Comparison of ENCODE assay signal across 20 mouse cellular contexts in the genomic region with DNA sequence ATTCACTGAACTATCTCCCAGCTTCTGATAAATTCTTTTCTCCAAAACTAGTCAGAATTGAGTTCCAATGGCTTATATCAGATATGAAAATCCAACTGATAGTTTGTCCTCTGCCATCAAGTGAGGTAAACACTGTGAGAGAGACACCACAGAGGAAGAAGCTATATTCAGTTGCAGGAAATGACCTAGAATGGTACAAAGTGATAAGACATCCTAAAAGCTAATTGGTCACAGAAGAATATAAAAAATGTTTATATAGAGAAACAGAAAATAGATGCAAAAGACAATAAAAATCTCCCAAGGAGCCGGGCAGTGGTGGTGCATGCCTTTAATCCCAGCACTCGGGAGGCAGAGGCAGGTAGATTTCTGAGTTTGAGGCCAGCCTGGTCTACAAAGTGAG. TPM values are rescaled to one million over a fixed set of nuclear protein-coding genes. Genes with fewer than 3 reads are reported as not detected.
DNase-seq lines count a peak whose midpoint lies in the region; ATAC-seq and TF ChIP-seq lines count a peak whose summit lies in the region.
"Had no signal": no experiment of that assay in that cellular context is flagged by ENCODE, and none has a peak within 500 bp of the region (broad histone marks: within the 10 kb centered on the region; RNA-seq: fewer than 3 reads in every experiment).

No protein-coding gene starts in this region.

- H3K4me3 ChIP-seq in MEL (ENCODE audit: control insufficient read depth in 1 of 2, insufficient read depth in 1 of 2, low read depth in 2 of 2, low read length in 2 of 2): peak overlapping the region; percentile 14 to 24
- no peak overlapping the region for H3K4me3 ChIP-seq in gastrocnemius, adult 2 months
- H3K4me3 ChIP-seq: embryonic facial prominence, embryonic 10.5 days; embryonic facial prominence, embryonic 12.5 days; forebrain, embryonic 13.5 days; forebrain, embryonic 15.5 days had no signal

- no peaks in the 10 kb centered on the region for H3K27me3 ChIP-seq in MEL (ENCODE audit: control insufficient read depth in 1 of 2, insufficient read depth in 2 of 2, low read length in 2 of 2)
- H3K27me3 ChIP-seq: embryonic facial prominence, embryonic 12.5 days; forebrain, embryonic 13.5 days; forebrain, embryonic 15.5 days had no signal

- no peaks in the 10 kb centered on the region for H3K9me3 ChIP-seq in MEL (replicated peaks; ENCODE audit: insufficient read depth, low read length)
- H3K9me3 ChIP-seq: embryonic facial prominence, embryonic 10.5 days; embryonic facial prominence, embryonic 12.5 days; forebrain, embryonic 13.5 days; forebrain, embryonic 15.5 days had no signal

- DNase-seq in 416B (ENCODE audit: low read depth): peak; percentile 80
- DNase-seq in MEL (ENCODE audit: low read depth, low spot score): peak; percentile 72
- no peak for DNase-seq in gastrocnemius, adult 2 months
- no peak for DNase-seq in thymus, postnatal 36 days
- no peak for DNase-seq in B cell, adult 2 months
- DNase-seq: adrenal gland, adult 2 months; adrenal gland, postnatal 10 days; adrenal gland, postnatal 25 days; cerebellum, adult 11 months; cerebellum, adult 18-20 months; cerebellum, adult 8-10 months; cerebellum, adult 9-11 months; cerebellum, postnatal 14 days; cerebellum, postnatal 36 days; forebrain, postnatal 0 days had no signal

- H3K27ac ChIP-seq in MEL (ENCODE audit: control insufficient read depth, low read depth, low read length): peak overlapping the region; percentile 91
- no peak overlapping the region for H3K27ac ChIP-seq in gastrocnemius, adult 2 months
- H3K27ac ChIP-seq: embryonic facial prominence, embryonic 10.5 days; embryonic facial prominence, embryonic 12.5 days; forebrain, embryonic 13.5 days; forebrain, embryonic 15.5 days had no signal

- peaks cover 15 to 32% of the 10 kb centered on the region in 2 experiments for H3K4me1 ChIP-seq in MEL (ENCODE audit: control insufficient read depth in 1 of 2, insufficient read depth in 2 of 2, low read length in 2 of 2)
- H3K4me1 ChIP-seq: embryonic facial prominence, embryonic 12.5 days; forebrain, embryonic 13.5 days; forebrain, embryonic 15.5 days had no signal

- no peaks in the 10 kb centered on the region for H3K79me2 ChIP-seq in MEL (ENCODE audit: control insufficient read depth, insufficient read depth, low read length, poor library complexity)

- no peak for TF ChIP-seq RAD21 in MEL (IDR thresholded peaks at IDR 0.05; ENCODE audit: low read depth, low read length)

- H3K36me3 ChIP-seq in MEL (ENCODE audit: control insufficient read depth in 1 of 2, insufficient read depth in 2 of 2, low read length in 2 of 2): peaks cover 0 to 32% of the 10 kb centered on the region in 2 experiments; a peak in 2 of 4 replicates
- H3K36me3 ChIP-seq: embryonic facial prominence, embryonic 10.5 days; embryonic facial prominence, embryonic 12.5 days; forebrain, embryonic 15.5 days had no signal

- ATAC-seq in common myeloid progenitor, adult 5-6 weeks (replicated peaks; ENCODE audit: low read depth, poor library complexity, severe bottlenecking): peak; percentile 58
- ATAC-seq: forebrain, embryonic 13.5 days; forebrain, embryonic 15.5 days; forebrain, postnatal 0 days had no signal

- no peak for TF ChIP-seq CTCF in MEL (IDR thresholded peaks at IDR 0.05 in 2 of 3, conservative IDR thresholded peaks at IDR 0.05 in 1 of 3; ENCODE audit: control insufficient read depth in 1 of 3, insufficient read depth in 1 of 3, low read depth in 2 of 3, low read length in 3 of 3, poor library complexity in 1 of 3, severe bottlenecking in 1 of 3)
- no peak for TF ChIP-seq CTCF in gastrocnemius, adult 2 months (IDR thresholded peaks at IDR 0.05)

- intact Hi-C loops in gastrocnemius, adult 2 months (cut with DNase I): no loop called here

- no peak; a peak in 1 of 4 replicates for TF ChIP-seq POLR2A in MEL (IDR thresholded peaks at IDR 0.05; ENCODE audit: control insufficient read depth in 1 of 2, insufficient read depth in 1 of 2, low read depth in 1 of 2, low read length in 2 of 2, poor library complexity in 1 of 2)

- TF ChIP-seq EP300 in MEL (IDR thresholded peaks at IDR 0.05; ENCODE audit: low read depth in 1 of 2, low read length in 2 of 2): peak; percentile 60 to 75

- peak overlapping the region; percentile 35 for H3K9ac ChIP-seq in MEL (ENCODE audit: control insufficient read depth, low read depth, low read length, poor library complexity, severe bottlenecking)
- H3K9ac ChIP-seq: embryonic facial prominence, embryonic 12.5 days; forebrain, embryonic 13.5 days; forebrain, embryonic 15.5 days; forebrain, postnatal 0 days had no signal

TF ChIP-seq in MEL, 35 proteins besides CTCF, POLR2A, EP300 and RAD21:
- TF ChIP-seq ETS1 (IDR thresholded peaks at IDR 0.05; ENCODE audit: low read depth, low read length) (peak; percentile 45; the same call in 1 of the 2 replicates), GABPA (IDR thresholded peaks at IDR 0.05; ENCODE audit: low read depth, low read length) (no peak), MYB (IDR thresholded peaks at IDR 0.05; ENCODE audit: low read depth, low read length) (peak; percentile 49; the same call in 1 of the 2 replicates), USF1 (IDR thresholded peaks at IDR 0.05; ENCODE audit: low read depth, low read length) (no peak), MAFK (IDR thresholded peaks at IDR 0.05; ENCODE audit: borderline replicate concordance, low read depth, low read length) (no peak), UBTF (IDR thresholded peaks at IDR 0.05; ENCODE audit: borderline replicate concordance, insufficient read depth, low read depth, low read length) (no peak), POLR2AphosphoS2 (IDR thresholded peaks at IDR 0.05; ENCODE audit: low read length) (no peak), GATA1 (IDR thresholded peaks at IDR 0.05; ENCODE audit: low read depth, low read length) (peak; percentile 53; the same call in 1 of the 2 replicates), MXI1 (IDR thresholded peaks at IDR 0.05; ENCODE audit: low read depth, low read length) (0 out of 2 replicates have a peak, but pooled peaks have one; percentile 7), E2F4 (IDR thresholded peaks at IDR 0.05; ENCODE audit: borderline replicate concordance, low read depth, low read length) (no peak), MYC (IDR thresholded peaks at IDR 0.05; ENCODE audit: low read depth, low read length) (no peak), BHLHE40 (IDR thresholded peaks at IDR 0.05; ENCODE audit: borderline replicate concordance, low read depth, low read length) (no peak), MAZ (IDR thresholded peaks at IDR 0.05; ENCODE audit: low read depth, low read length) (no peak), RCOR1 (IDR thresholded peaks at IDR 0.05; ENCODE audit: low read depth, low read length) (no peak), SIN3A (IDR thresholded peaks at IDR 0.05; ENCODE audit: low read length) (peak; percentile 54; the same call in 1 of the 2 replicates), NELFE (IDR thresholded peaks at IDR 0.05; ENCODE audit: low read depth, low read length) (peak; percentile 27; the same call in 1 of the 2 replicates), ZKSCAN1 (IDR thresholded peaks at IDR 0.05; ENCODE audit: low read depth, low read length) (no peak), JUND (IDR thresholded peaks at IDR 0.05; ENCODE audit: low read depth, low read length) (no peak), USF2 (IDR thresholded peaks at IDR 0.05; ENCODE audit: borderline replicate concordance in 1 of 2, insufficient read depth in 1 of 2, low read depth in 1 of 2, low read length in 2 of 2) (no peak), NRF1 (IDR thresholded peaks at IDR 0.05; ENCODE audit: insufficient read depth, low read depth, low read length, poor library complexity, severe bottlenecking) (no peak), POLR2AphosphoS5 (IDR thresholded peaks at IDR 0.05; ENCODE audit: borderline replicate concordance, low read depth, low read length) (no peak), SMC3 (IDR thresholded peaks at IDR 0.05; ENCODE audit: low read depth, low read length) (no peak), ZMIZ1 (IDR thresholded peaks at IDR 0.05; ENCODE audit: low read depth, low read length) (no peak), TCF12 (IDR thresholded peaks at IDR 0.05; ENCODE audit: low read depth, low read length) (0 out of 2 replicates have a peak, but pooled peaks have one; percentile 41), CHD1 (IDR thresholded peaks at IDR 0.05; ENCODE audit: low read depth, low read length) (no peak), ZNF384 (IDR thresholded peaks at IDR 0.05; ENCODE audit: low read depth, low read length) (peak; percentile 68), MAX (IDR thresholded peaks at IDR 0.05; ENCODE audit: low read length) (no peak), CHD2 (IDR thresholded peaks at IDR 0.05; ENCODE audit: low read length) (no peak), ZC3H11A (IDR thresholded peaks at IDR 0.05; ENCODE audit: low read depth, low read length) (no peak), TAL1 (IDR thresholded peaks at IDR 0.05; ENCODE audit: low read length) (peak; percentile 38), HCFC1 (IDR thresholded peaks at IDR 0.05; ENCODE audit: low read depth, low read length) (no peak)
TF ChIP-seq in MEL: peak in this region for 9.

RNA-seq across cellular contexts. Expression of gene Enpp4, which starts 11.0 kb away (rescaled TPM):
- 13.9 and 15.3 TPM in 2 replicates for total RNA-seq in MEL (2012; rRNA removed)
- polyA plus RNA-seq in MEL (2012; ENCODE audit: insufficient read depth in 1 of 2, insufficient read length in 2 of 2, low read depth in 1 of 2, low replicate concordance in 2 of 2, missing spikeins in 1 of 2): 10 to 100 TPM in 1 of 2 experiments, not detected in 1; 21.7 TPM
- total RNA-seq in common myeloid progenitor, adult 5-6 weeks (2017): 14.4 and 19.3 TPM in 2 replicates
- total RNA-seq in gastrocnemius, adult 2 months (2021): 10 to 100 TPM; 34.6 to 41.2 TPM

RNA-seq across cellular contexts. Expression of gene Enpp5, which starts 38.0 kb away (rescaled TPM):
- 5.2 TPM in 2 replicates for total RNA-seq in MEL (2012; rRNA removed)
- 1 to 10 TPM in 1 of 2 experiments, not detected in 1; 7.0 TPM for polyA plus RNA-seq in MEL (2012; ENCODE audit: insufficient read depth in 1 of 2, insufficient read length in 2 of 2, low read depth in 1 of 2, low replicate concordance in 2 of 2, missing spikeins in 1 of 2)
- 13.1 TPM in 2 replicates for total RNA-seq in common myeloid progenitor, adult 5-6 weeks (2017)
- 1 to 10 TPM; 6.2 to 7.1 TPM for total RNA-seq in gastrocnemius, adult 2 months (2021)

Comparison
In these comparisons a context has a peak if more than half of its experiments do, and no peak if none do; other contexts are left out.
1. DNase-seq: peak in 416B (single experiment) and MEL (single experiment); none in gastrocnemius, adult 2 months (single experiment), thymus, postnatal 36 days (0 of 2) and B cell, adult 2 months (0 of 2).